Mouse (Mus musculus): ENCODE results near the gene Gm49337. TPM values are rescaled to one million over a fixed set of nuclear protein-coding genes. Genes with fewer than 3 reads are reported as not detected.

Gm49337 gene
- polyA plus RNA-seq (2017; shearing (Covaris generic)): not detected

GRCm38 (mm10) chr4:116173072-116173471, at the start of gene Gm49337, which contains the start of gene 1700042G07Rik:
TSS of gene Gm49337 (plus strand) at chr4:116173384.
TSS of gene 1700042G07Rik (plus strand) at chr4:116173372.

GRCm38 (mm10) chr4:116123602-116124519, 49.3 kb upstream of the Gm49337 start, which contains the start of the genes Rad54l and Pomgnt1:
TSS of gene Rad54l (minus strand) at chr4:116123690.
TSS of gene Pomgnt1 (plus strand) at chr4:116123840.

GRCm38 (mm10) chr4:116151238-116151637, 21.9 kb upstream of the Gm49337 start, which contains the start of gene Lurap1:
TSS of gene Lurap1 (minus strand) at chr4:116151338.

GRCm38 (mm10) chr4:116167404-116167803, 5.8 kb upstream of the Gm49337 start, which contains the start of gene Tspan1:
TSS of gene Tspan1 (minus strand) at chr4:116167601.

GRCm38 (mm10) chr4:116221140-116221851, 48.1 kb downstream of the Gm49337 start, which contains the start of gene Pik3r3:
TSS of gene Pik3r3 (plus strand) at chr4:116221618.

Other genes starting within 250 kb of the Gm49337 start
- not detected for gene Dmbx1, start 233.5 kb upstream of the Gm49337 start, polyA plus RNA-seq (2017; shearing (Covaris generic))
- gene Faah, start 155.5 kb upstream of the Gm49337 start, polyA plus RNA-seq (2017; shearing (Covaris generic)): 130 TPM
- gene Nsun4, start 119.5 kb upstream of the Gm49337 start, polyA plus RNA-seq (2017; shearing (Covaris generic)): 34.9 TPM
- gene Uqcrh, start 98.3 kb upstream of the Gm49337 start, polyA plus RNA-seq (2017; shearing (Covaris generic)): 446 TPM
- 40.3 TPM for gene Lrrc41, start 98.1 kb upstream of the Gm49337 start, polyA plus RNA-seq (2017; shearing (Covaris generic))
- 2.9 TPM for gene Rad54l, start 49.7 kb upstream of the Gm49337 start, polyA plus RNA-seq (2017; shearing (Covaris generic))
- gene Pomgnt1, start 49.5 kb upstream of the Gm49337 start, polyA plus RNA-seq (2017; shearing (Covaris generic)): 53.9 TPM
- 0.17 TPM for gene Lurap1, start 22.0 kb upstream of the Gm49337 start, polyA plus RNA-seq (2017; shearing (Covaris generic))
- gene Tspan1, start 5.8 kb upstream of the Gm49337 start, polyA plus RNA-seq (2017; shearing (Covaris generic)): not detected
- not detected for gene 1700042G07Rik, start within 50 bp of the Gm49337 start, polyA plus RNA-seq (2017; shearing (Covaris generic))
- gene Pik3r3, start 48.2 kb downstream of the Gm49337 start, polyA plus RNA-seq (2017; shearing (Covaris generic)): 5.7 TPM

All from CD4-positive, CD25-positive, alpha-beta regulatory T cell (primary cell).